Mouse (Mus musculus) hindbrain, embryonic 15.5 days (tissue): ENCODE results near the gene Cfap54. TPM values are rescaled to one million over a fixed set of nuclear protein-coding genes. Genes with fewer than 3 reads are reported as not detected.

Source experiments
- ATAC-seq: fragments of 200-750 bp; cut with Nextera tagmentation; 2 replicates; pipeline ENCODE4 v1.8.0; 2017; ENCODE audit warnings: low read depth, moderate number of reproducible peaks, moderate TSS enrichment; ENCODE audit not compliant: low FRiP score
- H3K27ac ChIP-seq: fragments of 300-500 bp; sonication (generic); replicated peaks from 2 replicates; pipeline ENCODE4 v1.5.1; 2015; ENCODE audit warnings: mild to moderate bottlenecking, inconsistent platforms
- H3K27me3 ChIP-seq: fragments of 300-500 bp; sonication (generic); 2 replicates; pipeline ENCODE4 v1.6.1; 2015; ENCODE audit warnings: control low read depth, inconsistent platforms
- H3K36me3 ChIP-seq: fragments of 300-500 bp; sonication (generic); 2 replicates; pipeline ENCODE4 v1.6.1; 2015; ENCODE audit warnings: control low read depth, inconsistent platforms
- H3K4me1 ChIP-seq: fragments of 300-500 bp; sonication (generic); replicated peaks from 2 replicates; pipeline ENCODE4 v1.6.1; 2015; ENCODE audit warnings: control low read depth, inconsistent platforms
- H3K4me2 ChIP-seq: fragments of 300-500 bp; sonication (generic); 2 replicates; pipeline ENCODE4 v1.6.1; 2015; ENCODE audit warnings: moderate library complexity, mild to moderate bottlenecking, inconsistent platforms
- H3K4me3 ChIP-seq: fragments of 300-500 bp; sonication (generic); 2 replicates; pipeline ENCODE4 v1.5.1; 2015; ENCODE audit warnings: mild to moderate bottlenecking, inconsistent platforms
- H3K9ac ChIP-seq: fragments of 300-500 bp; sonication (generic); 2 replicates; pipeline ENCODE4 v1.6.1; 2015; ENCODE audit warnings: inconsistent platforms
- H3K9me3 ChIP-seq: fragments of 300-500 bp; sonication (generic); 2 replicates; pipeline ENCODE4 v1.6.1; 2016; ENCODE audit warnings: control low read depth, inconsistent platforms
- WGBS: fragments of 180-500 bp; shearing (Covaris S2); methylation state at CpG from one replicate; pipeline ENCODE4 v1.1.7; 2015; 5-methylcytosine and 5-hydroxymethylcytosine counted together
- polyA plus RNA-seq: library from polyadenylated mRNA; unstranded; fragments of >200 nt; fragmentation: Nextera tagmentation; extraction: Ambion mirVana; gene quantifications from 2 replicates; pipeline ENCODE4 v1.2.1, GENCODE M21; 2015

Gene Cfap54
- polyA plus RNA-seq, 1 experiment from 2014 or later, result 3.3 TPM

GRCm38 (mm10) chr10:93041850-93042249, 39.6 kb downstream of the Cfap54 start:
- no peak for ATAC-seq
- Histone ChIP-seq H3K36me3 (no peaks in the 10 kb centered on the region), H3K4me2 (no peak overlapping the region), H3K27ac (no peak overlapping the region), H3K4me3 (no peak overlapping the region), H3K4me1 (no peaks in the 10 kb centered on the region), H3K27me3 (no peaks in the 10 kb centered on the region), H3K9ac (no peak overlapping the region), H3K9me3 (no peaks in the 10 kb centered on the region)
- 93% methylated on average over 3 of the region's 3 CpGs for WGBS

- no peaks in the 10 kb centered on the region for H3K4me1 ChIP-seq
- H3K4me3 ChIP-seq, result no peak overlapping the region
- H3K27ac ChIP-seq, result no peak overlapping the region
- H3K9ac ChIP-seq, result no peak overlapping the region
- no peaks in the 10 kb centered on the region for H3K36me3 ChIP-seq
- no peaks in the 10 kb centered on the region for H3K27me3 ChIP-seq
- H3K9me3 ChIP-seq, result no peaks in the 10 kb centered on the region
- no peak overlapping the region for H3K4me2 ChIP-seq
- WGBS, result 83% methylated on average over 4 of the region's 4 CpGs
- ATAC-seq, result no peak
Observed at GRCm38 (mm10) chr10:93041392-93041791, 40.0 kb downstream of the Cfap54 start.

- Histone ChIP-seq H3K9ac (no peak overlapping the region), H3K27ac (no peak overlapping the region), H3K36me3 (no peaks in the 10 kb centered on the region), H3K27me3 (no peaks in the 10 kb centered on the region), H3K4me3 (no peak overlapping the region), H3K4me2 (no peak overlapping the region), H3K4me1 (no peaks in the 10 kb centered on the region), H3K9me3 (no peaks in the 10 kb centered on the region)
- 87% methylated on average over 3 of the region's 3 CpGs for WGBS
- no peak for ATAC-seq
Observed at GRCm38 (mm10) chr10:93036532-93036931, 44.9 kb downstream of the Cfap54 start.

GRCm38 (mm10) chr10:93035489-93035888, 45.9 kb downstream of the Cfap54 start:
- Histone ChIP-seq H3K27me3 (no peaks in the 10 kb centered on the region), H3K4me1 (no peaks in the 10 kb centered on the region), H3K36me3 (no peaks in the 10 kb centered on the region), H3K27ac (no peak overlapping the region), H3K9ac (no peak overlapping the region), H3K9me3 (no peaks in the 10 kb centered on the region), H3K4me2 (no peak overlapping the region), H3K4me3 (no peak overlapping the region)
- 53% methylated on average over 10 of the region's 10 CpGs for WGBS
- no peak for ATAC-seq

GRCm38 (mm10) chr10:93023295-93023694, 58.1 kb downstream of the Cfap54 start:
- no peak overlapping the region for H3K27ac ChIP-seq
- no peaks in the 10 kb centered on the region for H3K27me3 ChIP-seq
- no peaks in the 10 kb centered on the region for H3K36me3 ChIP-seq
- H3K9me3 ChIP-seq, result no peaks in the 10 kb centered on the region
- no peak overlapping the region for H3K9ac ChIP-seq
- 82% methylated on average over 8 of the region's 8 CpGs for WGBS
- no peak for ATAC-seq
- H3K4me2 ChIP-seq, result no peak overlapping the region
- no peak overlapping the region for H3K4me3 ChIP-seq
- H3K4me1 ChIP-seq, result no peaks in the 10 kb centered on the region

GRCm38 (mm10) chr10:93014059-93014795, 67.2 kb downstream of the Cfap54 start:
- ATAC-seq, result no peak
- 0 out of 2 replicates have a peak overlapping the region, but pooled peaks have one; percentile 43 for H3K27ac ChIP-seq

GRCm38 (mm10) chr10:93011085-93011484, 70.3 kb downstream of the Cfap54 start:
- H3K36me3 ChIP-seq, result no peaks in the 10 kb centered on the region
- peaks cover 4% of the 10 kb centered on the region; the same call in 1 of the 2 replicates for H3K9me3 ChIP-seq
- no peak for ATAC-seq
- no peak overlapping the region for H3K4me3 ChIP-seq
- no peak overlapping the region for H3K9ac ChIP-seq
- H3K4me2 ChIP-seq, result peak overlapping the region; percentile 22; the same call in 1 of the 2 replicates
- 0 out of 2 replicates have a peak, but pooled peaks cover 4% of the 10 kb centered on the region for H3K4me1 ChIP-seq
- H3K27me3 ChIP-seq, result no peaks in the 10 kb centered on the region
- H3K27ac ChIP-seq, result no peak overlapping the region
- WGBS, result 69% methylated on average over 14 of the region's 14 CpGs

More at GRCm38 (mm10) chr10:93014059-93014795, 67.2 kb downstream of the Cfap54 start:
- H3K4me2 ChIP-seq, result no peak overlapping the region
- H3K27me3 ChIP-seq, result no peaks in the 10 kb centered on the region
- no peaks in the 10 kb centered on the region for H3K36me3 ChIP-seq
- WGBS, result 31% methylated on average over 8 of the region's 8 CpGs
- no peak overlapping the region for H3K9ac ChIP-seq
- no peak overlapping the region for H3K4me3 ChIP-seq
- H3K9me3 ChIP-seq, result peaks cover 4% of the 10 kb centered on the region; the same call in 1 of the 2 replicates
- 0 out of 2 replicates have a peak, but pooled peaks cover 4% of the 10 kb centered on the region for H3K4me1 ChIP-seq

- H3K36me3 ChIP-seq, result no peaks in the 10 kb centered on the region
- WGBS, result 87% methylated on average over 3 of the region's 3 CpGs
- no peak overlapping the region for H3K4me3 ChIP-seq
- H3K27ac ChIP-seq, result no peak overlapping the region
- H3K4me2 ChIP-seq, result no peak overlapping the region
- no peaks in the 10 kb centered on the region for H3K27me3 ChIP-seq
- H3K4me1 ChIP-seq, result no peaks in the 10 kb centered on the region
- H3K9me3 ChIP-seq, result no peaks in the 10 kb centered on the region
- H3K9ac ChIP-seq, result no peak overlapping the region
- no peak for ATAC-seq
Observed at GRCm38 (mm10) chr10:93006970-93007369, 74.4 kb downstream of the Cfap54 start.

GRCm38 (mm10) chr10:93006405-93006804, 75.0 kb downstream of the Cfap54 start:
- no peak for ATAC-seq
- H3K27ac ChIP-seq, result no peak overlapping the region
- no peak overlapping the region for H3K4me2 ChIP-seq
- no peaks in the 10 kb centered on the region for H3K9me3 ChIP-seq
- WGBS, result 91% methylated on average over 9 of the region's 9 CpGs
- H3K36me3 ChIP-seq, result no peaks in the 10 kb centered on the region
- H3K4me1 ChIP-seq, result no peaks in the 10 kb centered on the region
- no peak overlapping the region for H3K9ac ChIP-seq
- no peak overlapping the region for H3K4me3 ChIP-seq
- no peaks in the 10 kb centered on the region for H3K27me3 ChIP-seq

- no peaks in the 10 kb centered on the region for H3K9me3 ChIP-seq
- H3K4me1 ChIP-seq, result no peaks in the 10 kb centered on the region
- H3K9ac ChIP-seq, result no peak overlapping the region
- 84% methylated on average over 9 of the region's 9 CpGs for WGBS
- H3K36me3 ChIP-seq, result no peaks in the 10 kb centered on the region
- no peak overlapping the region for H3K4me2 ChIP-seq
- H3K27ac ChIP-seq, result no peak overlapping the region
- H3K4me3 ChIP-seq, result no peak overlapping the region
- ATAC-seq, result no peak
- H3K27me3 ChIP-seq, result no peaks in the 10 kb centered on the region
Observed at GRCm38 (mm10) chr10:92998536-92998935, 82.9 kb downstream of the Cfap54 start.

GRCm38 (mm10) chr10:92995186-92995585, 86.2 kb downstream of the Cfap54 start:
- ATAC-seq, result no peak
- Histone ChIP-seq H3K27ac (no peak overlapping the region), H3K9me3 (no peaks in the 10 kb centered on the region), H3K9ac (no peak overlapping the region), H3K4me3 (no peak overlapping the region), H3K27me3 (no peaks in the 10 kb centered on the region), H3K36me3 (no peaks in the 10 kb centered on the region), H3K4me2 (no peak overlapping the region), H3K4me1 (no peaks in the 10 kb centered on the region)
- WGBS, result 94% methylated on average over 7 of the region's 7 CpGs

- H3K27me3 ChIP-seq, result no peaks in the 10 kb centered on the region
- no peak overlapping the region for H3K27ac ChIP-seq
- H3K4me3 ChIP-seq, result no peak overlapping the region
- no peaks in the 10 kb centered on the region for H3K9me3 ChIP-seq
- ATAC-seq, result no peak
- WGBS, result 59% methylated on average over 3 of the region's 3 CpGs
- H3K36me3 ChIP-seq, result no peaks in the 10 kb centered on the region
- H3K4me1 ChIP-seq, result no peaks in the 10 kb centered on the region
- H3K4me2 ChIP-seq, result no peak overlapping the region
- H3K9ac ChIP-seq, result no peak overlapping the region
Observed at GRCm38 (mm10) chr10:92994340-92994739, 87.1 kb downstream of the Cfap54 start.

- no peak for ATAC-seq
- H3K4me2 ChIP-seq, result no peak overlapping the region
- no peak overlapping the region for H3K9ac ChIP-seq
- H3K4me3 ChIP-seq, result no peak overlapping the region
- no peak overlapping the region for H3K27ac ChIP-seq
- no peaks in the 10 kb centered on the region for H3K36me3 ChIP-seq
- no peaks in the 10 kb centered on the region for H3K27me3 ChIP-seq
- no peaks in the 10 kb centered on the region for H3K4me1 ChIP-seq
- no peaks in the 10 kb centered on the region for H3K9me3 ChIP-seq
Observed at GRCm38 (mm10) chr10:92992526-92992925, 88.9 kb downstream of the Cfap54 start.
